Mouse (Mus musculus): Measurements from ENCODE around the gene Ttll5.

Ttll5 gene

GRCm38 (mm10) chr12:85970803-85971202, 146.3 kb downstream of the Ttll5 start:
- no peak for DNase-seq

- no peak for DNase-seq
Observed at GRCm38 (mm10) chr12:85971655-85972054, 147.2 kb downstream of the Ttll5 start.

- DNase-seq: no peak
Observed at GRCm38 (mm10) chr12:85973526-85973925, 149.1 kb downstream of the Ttll5 start.

- no peak for DNase-seq
Observed at GRCm38 (mm10) chr12:85974030-85974429, 149.6 kb downstream of the Ttll5 start.

GRCm38 (mm10) chr12:85979996-85980395, 155.5 kb downstream of the Ttll5 start:
- DNase-seq: no peak

GRCm38 (mm10) chr12:85985524-85985923, 161.1 kb downstream of the Ttll5 start:
- no peak for DNase-seq

GRCm38 (mm10) chr12:85986024-85986423, 161.6 kb downstream of the Ttll5 start:
- DNase-seq: no peak

- no peak for DNase-seq
Observed at GRCm38 (mm10) chr12:85986540-85987443, 162.3 kb downstream of the Ttll5 start.

GRCm38 (mm10) chr12:85987444-85987889, 163.0 kb downstream of the Ttll5 start:
- no peak for DNase-seq

GRCm38 (mm10) chr12:85988121-85988520, 163.7 kb downstream of the Ttll5 start:
- DNase-seq: no peak

- no peak for DNase-seq
Observed at GRCm38 (mm10) chr12:85988818-85989377, 164.4 kb downstream of the Ttll5 start.

GRCm38 (mm10) chr12:85992013-85992837, 167.8 kb downstream of the Ttll5 start:
- DNase-seq: no peak

GRCm38 (mm10) chr12:85992838-85993234, 168.4 kb downstream of the Ttll5 start:
- DNase-seq: no peak

GRCm38 (mm10) chr12:85993790-85994360, 169.4 kb downstream of the Ttll5 start:
- no peak for DNase-seq

GRCm38 (mm10) chr12:86000641-86001073, 176.2 kb downstream of the Ttll5 start:
- no peak for DNase-seq

GRCm38 (mm10) chr12:86001120-86001655, 176.7 kb downstream of the Ttll5 start:
- no peak for DNase-seq

- DNase-seq: no peak
Observed at GRCm38 (mm10) chr12:86004627-86005026, 180.2 kb downstream of the Ttll5 start.

- no peak for DNase-seq
Observed at GRCm38 (mm10) chr12:86007377-86007776, 182.9 kb downstream of the Ttll5 start.

GRCm38 (mm10) chr12:86010656-86011055, 186.2 kb downstream of the Ttll5 start:
- DNase-seq: no peak

- DNase-seq: no peak
Observed at GRCm38 (mm10) chr12:86012195-86012594, 187.7 kb downstream of the Ttll5 start.

GRCm38 (mm10) chr12:86014174-86014573, 189.7 kb downstream of the Ttll5 start:
- DNase-seq: no peak

- DNase-seq: no peak
Observed at GRCm38 (mm10) chr12:86014621-86015020, 190.2 kb downstream of the Ttll5 start.

- DNase-seq: no peak
Observed at GRCm38 (mm10) chr12:86015114-86015513, 190.7 kb downstream of the Ttll5 start.
